Mouse (Mus musculus) inflammation-experienced regulatory T-cells (primary cell): ENCODE data around the gene Sec23a. TPM values are rescaled to one million over a fixed set of nuclear protein-coding genes. Genes with fewer than 3 reads are reported as not detected.

ENCODE experiments used
- polyA plus RNA-seq, 2 experiments: library from polyadenylated mRNA; unstranded; fragments of 100-300 nt; shearing (Covaris generic); gene quantifications; one replicate each; pipeline ENCODE4 v1.2.1; 2017

The Sec23a gene
- 10 to 100 TPM; 26.5 to 34.7 TPM for polyA plus RNA-seq

DNA sequence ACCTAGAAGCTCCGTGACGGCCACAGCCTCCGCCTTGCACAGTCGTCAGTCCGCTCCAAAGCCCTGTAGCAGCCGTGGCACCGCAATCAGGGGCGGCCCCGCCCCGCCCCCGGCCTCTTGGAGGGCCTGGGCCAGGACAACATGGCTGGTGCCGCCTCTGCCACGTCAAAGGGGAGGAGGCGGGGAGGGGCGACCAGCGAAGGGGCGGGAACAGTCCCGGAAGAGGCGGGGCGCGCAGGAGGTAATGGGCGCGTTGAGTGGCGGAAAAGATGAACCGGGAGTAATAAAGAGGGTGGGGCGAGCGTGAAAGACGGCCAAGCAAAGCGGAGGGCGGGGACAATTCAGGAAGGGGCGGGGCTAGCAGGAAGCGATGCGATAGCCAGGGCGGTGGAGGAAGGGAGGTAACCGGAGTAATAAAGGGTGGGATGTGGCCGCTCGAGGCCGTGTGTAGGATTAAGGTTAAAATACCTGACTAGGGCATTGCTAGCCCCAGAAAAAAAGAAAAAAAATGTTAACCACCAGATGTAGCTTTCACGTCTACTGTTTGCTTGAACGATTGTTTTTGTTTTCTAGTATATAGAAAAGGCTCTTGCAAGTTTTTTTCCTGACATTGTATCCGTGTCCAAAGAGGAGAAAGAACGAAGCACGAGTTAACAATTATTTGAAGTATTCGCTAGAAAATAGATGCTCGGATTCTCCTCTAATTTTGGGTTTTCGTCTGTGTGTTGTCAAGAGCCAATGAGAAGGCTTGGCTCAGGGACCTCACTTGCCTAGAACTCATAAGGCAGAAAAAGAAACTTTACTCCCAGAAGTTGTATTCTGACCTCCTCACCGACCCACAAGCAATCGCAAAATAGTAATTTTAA, at the start of gene Sec23a:
Gene Sec23a, minus strand, starts transcription at position 174 of the 866 bp plus-strand sequence.

DNA sequence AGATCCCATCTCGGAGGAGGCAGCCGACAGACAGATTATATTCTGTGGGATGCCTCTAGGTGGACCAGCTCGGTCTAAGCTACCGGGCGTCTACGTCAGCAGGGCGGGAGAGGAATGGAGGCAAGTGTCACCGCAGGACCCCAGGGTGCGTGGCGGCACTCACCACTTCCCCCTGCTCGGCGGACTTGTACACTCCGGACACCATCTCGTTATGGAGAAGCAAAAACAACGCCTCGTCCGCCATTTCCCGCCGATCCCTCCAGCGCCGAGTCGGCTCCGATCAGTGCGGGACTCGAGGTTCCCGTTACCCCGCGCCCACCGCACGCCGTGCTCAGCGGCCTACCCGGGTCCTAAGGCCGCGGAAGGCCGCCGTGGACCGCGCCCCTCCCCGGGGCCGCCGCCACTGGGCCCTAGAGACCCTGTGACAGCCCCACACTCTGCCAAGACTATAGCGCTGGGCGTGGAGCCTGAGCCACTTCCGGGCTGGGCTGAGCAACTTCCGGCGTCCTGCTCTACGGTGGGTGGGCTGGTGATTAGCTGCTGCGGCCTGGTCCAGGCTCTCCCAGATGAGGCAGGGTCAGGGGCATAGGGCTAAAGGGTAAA, 49.3 kb upstream of the Sec23a start, which contains the start of gene Trappc6b:
Gene Trappc6b, minus strand, starts transcription at position 480 of the 603 bp plus-strand sequence.

GRCm38 (mm10) chr12:59013234-59013633, 1.4 kb upstream of the Sec23a start, which contains the start of gene Gemin2:
TSS of gene Gemin2 (plus strand) at chr12:59013393.

Other genes starting within 250 kb of the Sec23a start
- 10 to 100 TPM; 24.8 to 28.1 TPM for gene Gemin2, start 1.4 kb upstream of the Sec23a start, polyA plus RNA-seq
- 100 to 1,000 TPM; 104 to 120 TPM for gene Trappc6b, start 49.5 kb upstream of the Sec23a start, polyA plus RNA-seq
- gene Pnn, start 54.9 kb upstream of the Sec23a start, polyA plus RNA-seq = 100 to 1,000 TPM; 105 to 125 TPM
- gene Mia2, start 83.8 kb upstream of the Sec23a start, polyA plus RNA-seq = 100 to 1,000 TPM; 139 to 179 TPM
- 10 to 100 TPM; 40.6 to 50.9 TPM for gene Fbxo33, start 207.7 kb upstream of the Sec23a start, polyA plus RNA-seq